Comparison of ENCODE assay signal across 9 mouse cellular contexts in genomic region chr14:79298314-79298992, GRCm38 (mm10). TPM values are rescaled to one million over a fixed set of nuclear protein-coding genes. Genes with fewer than 3 reads are reported as not detected.
A peak's percentile ranks its signal among the peaks of the same experiment; 100 is the strongest.
DNase-seq lines count a peak whose midpoint lies in the region; ATAC-seq and TF ChIP-seq lines count a peak whose summit lies in the region.
"Had no signal": no experiment of that assay in that cellular context is flagged by ENCODE, and none has a peak within 500 bp of the region (broad histone marks: within the 10 kb centered on the region; RNA-seq: fewer than 3 reads in every experiment).

No protein-coding gene starts in this region.

- TF ChIP-seq CTCF in G1E (IDR thresholded peaks at IDR 0.05; ENCODE audit: low read depth, low read length), result no peak

- H3K9ac ChIP-seq in kidney, embryonic 16.5 days (replicated peaks; ENCODE audit: low read length), result no peak overlapping the region
- no peak overlapping the region for H3K9ac ChIP-seq in embryonic facial prominence, embryonic 15.5 days
- H3K9ac ChIP-seq in liver, embryonic 12.5 days, result peak overlapping the region; percentile 98

- H3K9me3 ChIP-seq in kidney, embryonic 16.5 days (ENCODE audit: low read length), result no peaks in the 10 kb centered on the region
- no peaks in the 10 kb centered on the region; the same call in 1 of the 2 replicates for H3K9me3 ChIP-seq in G1E (replicated peaks)
- H3K9me3 ChIP-seq in embryonic facial prominence, embryonic 15.5 days (replicated peaks), result no peaks in the 10 kb centered on the region
- H3K9me3 ChIP-seq in liver, embryonic 12.5 days (replicated peaks), result no peaks in the 10 kb centered on the region

- WGBS in kidney, embryonic 16.5 days, result 48% methylated on average over 7 of the region's 7 CpGs
- WGBS in embryonic facial prominence, embryonic 15.5 days, result 41% methylated on average over 7 of the region's 7 CpGs
- WGBS in liver, embryonic 12.5 days (ENCODE audit: insufficient replicate concordance), result 41% methylated on average over 7 of the region's 7 CpGs

- no peak for DNase-seq in kidney, postnatal 10 days
- no peak for DNase-seq in G1E (ENCODE audit: low spot score)
- DNase-seq in spleen, postnatal 10 days (ENCODE audit: low spot score in 2 of 2), result no peak
- no peak for DNase-seq in testis, postnatal 10 days (ENCODE audit: low spot score)
- DNase-seq: left cerebral cortex, postnatal 4 days had no signal

- no peaks in the 10 kb centered on the region for H3K36me3 ChIP-seq in kidney, embryonic 16.5 days (ENCODE audit: insufficient read depth, low read length)
- no peaks in the 10 kb centered on the region for H3K36me3 ChIP-seq in G1E (replicated peaks)
- no peaks in the 10 kb centered on the region for H3K36me3 ChIP-seq in embryonic facial prominence, embryonic 15.5 days
- peaks cover 50% of the 10 kb centered on the region for H3K36me3 ChIP-seq in liver, embryonic 12.5 days

- no peak for ATAC-seq in kidney, embryonic 16.5 days (ENCODE audit: low FRiP score, low TSS enrichment)
- 0 out of 2 replicates have a peak, but pooled peaks have one; percentile 15 for ATAC-seq in G1E (ENCODE audit: extremely low read depth, insufficient number of reproducible peaks, low FRiP score, poor library complexity, severe bottlenecking)
- no peak for ATAC-seq in embryonic facial prominence, embryonic 15.5 days (ENCODE audit: insufficient number of reproducible peaks, low FRiP score, low TSS enrichment, low read depth)
- ATAC-seq in liver, embryonic 12.5 days, result no peak

- 0 out of 2 replicates have a peak overlapping the region, but pooled peaks have one; percentile 20 for H3K4me2 ChIP-seq in kidney, embryonic 16.5 days (replicated peaks; ENCODE audit: low read depth, low read length)
- H3K4me2 ChIP-seq in embryonic facial prominence, embryonic 15.5 days (replicated peaks), result peak overlapping the region; percentile 22; the same call in 1 of the 2 replicates
- H3K4me2 ChIP-seq in liver, embryonic 12.5 days, result peak overlapping the region; percentile 80

- H3K27ac ChIP-seq in kidney, embryonic 16.5 days (ENCODE audit: low read length), result no peak overlapping the region
- H3K27ac ChIP-seq in embryonic facial prominence, embryonic 15.5 days (replicated peaks), result no peak overlapping the region; the same call in 1 of the 2 replicates
- H3K27ac ChIP-seq in liver, embryonic 12.5 days, result peak overlapping the region; percentile 92

- H3K27me3 ChIP-seq in kidney, embryonic 16.5 days (ENCODE audit: insufficient read depth, low read length), result peaks cover 8% of the 10 kb centered on the region; the same call in 1 of the 2 replicates
- peaks cover 18% of the 10 kb centered on the region for H3K27me3 ChIP-seq in G1E (ENCODE audit: insufficient read depth, low read length)
- H3K27me3 ChIP-seq in embryonic facial prominence, embryonic 15.5 days, result no peaks in the 10 kb centered on the region; the same call in 1 of the 2 replicates
- peaks cover 3% of the 10 kb centered on the region; the same call in 1 of the 2 replicates for H3K27me3 ChIP-seq in liver, embryonic 12.5 days (replicated peaks)

- no peak overlapping the region for H3K4me3 ChIP-seq in kidney, embryonic 16.5 days (ENCODE audit: low read length)
- no peak overlapping the region for H3K4me3 ChIP-seq in G1E (ENCODE audit: low read depth, low read length)
- 0 out of 2 replicates have a peak overlapping the region, but pooled peaks have one; percentile 6 for H3K4me3 ChIP-seq in embryonic facial prominence, embryonic 15.5 days (replicated peaks)
- H3K4me3 ChIP-seq in liver, embryonic 12.5 days, result peak overlapping the region; percentile 90

- peaks cover 14% of the 10 kb centered on the region for H3K4me1 ChIP-seq in kidney, embryonic 16.5 days (ENCODE audit: insufficient read depth, low read length)
- H3K4me1 ChIP-seq in G1E (ENCODE audit: insufficient read depth, low read depth, low read length), result 0 out of 2 replicates have a peak, but pooled peaks cover 3% of the 10 kb centered on the region
- H3K4me1 ChIP-seq in embryonic facial prominence, embryonic 15.5 days, result peaks cover 23% of the 10 kb centered on the region
- H3K4me1 ChIP-seq in liver, embryonic 12.5 days, result peaks cover 91% of the 10 kb centered on the region

RNA-seq across cellular contexts. Expression of gene Rgcc, which starts 3.0 kb away (rescaled TPM):
- polyA plus RNA-seq in kidney, embryonic 16.5 days (2015; fragmentation: Nextera tagmentation; extraction: Ambion mirVana), result 29.7 and 35.7 TPM in 2 replicates
- total RNA-seq in G1E (2014; fragmentation: Nextera tagmentation), result not detected in 2 replicates
- not detected in 2 replicates for total RNA-seq in G1E (2017)
- polyA plus RNA-seq in G1E (2012), result 0.07 TPM in 1 of 2 replicates, not detected in the other
- polyA plus RNA-seq in embryonic facial prominence, embryonic 15.5 days (2015; fragmentation: Nextera tagmentation; extraction: Ambion mirVana), result 56.0 and 63.9 TPM in 2 replicates
- polyA plus RNA-seq in liver, embryonic 12.5 days (2016; fragmentation: Nextera tagmentation; extraction: Ambion mirVana), result 302 and 307 TPM in 2 replicates

RNA-seq across cellular contexts. Expression of gene Zfp957, which starts 51.3 kb away (rescaled TPM):
- polyA plus RNA-seq in kidney, embryonic 16.5 days (2015; fragmentation: Nextera tagmentation; extraction: Ambion mirVana), result not detected in 2 replicates
- total RNA-seq in G1E (2014; fragmentation: Nextera tagmentation) (not detected in 2 replicates), G1E (2017) (not detected in 2 replicates)
- not detected in 2 replicates for polyA plus RNA-seq in G1E (2012)
- polyA plus RNA-seq in embryonic facial prominence, embryonic 15.5 days (2015; fragmentation: Nextera tagmentation; extraction: Ambion mirVana), result not detected in 2 replicates
- polyA plus RNA-seq in liver, embryonic 12.5 days (2016; fragmentation: Nextera tagmentation; extraction: Ambion mirVana), result not detected in 2 replicates
- total RNA-seq: hematopoietic stem cell, adult 5-6 weeks; left cerebral cortex, postnatal 4 days had no signal

Comparison
In these comparisons a context has a peak if more than half of its experiments do, and no peak if none do; other contexts are left out.
1. H3K4me2 ChIP-seq: peak in every context shown above with its lines; median percentile 80 in liver, embryonic 12.5 days; 22 in embryonic facial prominence, embryonic 15.5 days; 20 in kidney, embryonic 16.5 days.
2. H3K4me3 ChIP-seq: peak in embryonic facial prominence, embryonic 15.5 days (single experiment) and liver, embryonic 12.5 days (single experiment); none in kidney, embryonic 16.5 days (single experiment) and G1E (single experiment).
3. RNA of gene Rgcc, which starts 3.0 kb away (polyA plus RNA-seq): 302 to 307 TPM in liver, embryonic 12.5 days, 56.0 to 63.9 TPM in embryonic facial prominence, embryonic 15.5 days and 29.7 to 35.7 TPM in kidney, embryonic 16.5 days; 0.07 TPM in G1E; every median in the first group is over 10 times any median in the second.